Mouse (Mus musculus) MEL (cell line): ENCODE measurements around the gene Ifng. TPM values are rescaled to one million over a fixed set of nuclear protein-coding genes. Genes with fewer than 3 reads are reported as not detected.

Experiments used
- DNase-seq: peaks from one replicate; pipeline ENCODE4 v3.0.0; 2011; ENCODE audit warnings: low read depth, low spot score
- H3K27ac ChIP-seq: 2 replicates; pipeline ENCODE4 v1.5.1; 2012; ENCODE audit warnings: low read depth, mild to moderate bottlenecking, control low read depth, low read length, moderate library complexity; ENCODE audit not compliant: control insufficient read depth
- H3K27me3 ChIP-seq, 2 experiments: fragments of 150-350 bp in 1 of 2; sonication (generic) in 1 of 2; 2 replicates each; pipeline ENCODE4 v1.6.1; 2012; ENCODE audit warnings: low read length in 2 of 2, mild to moderate bottlenecking in 2 of 2, improper control_type of control experiment in 1 of 2, moderate library complexity in 1 of 2; ENCODE audit not compliant: insufficient read depth in 2 of 2, control insufficient read depth in 1 of 2
- H3K36me3 ChIP-seq, 2 experiments: 2 replicates each; pipeline ENCODE4 v1.6.1; 2012 to 2014; ENCODE audit warnings: low read length in 2 of 2, improper control_type of control experiment in 1 of 2, inconsistent platforms in 1 of 2, mild to moderate bottlenecking in 1 of 2; ENCODE audit not compliant: insufficient read depth in 2 of 2, control insufficient read depth in 1 of 2
- H3K4me1 ChIP-seq, 2 experiments: fragments of 150-350 bp in 1 of 2; sonication (generic) in 1 of 2; 2 replicates each; pipeline ENCODE4 v1.6.1; 2012; ENCODE audit warnings: low read length in 2 of 2, improper control_type of control experiment in 1 of 2, mild to moderate bottlenecking in 1 of 2; ENCODE audit not compliant: insufficient read depth in 2 of 2, control insufficient read depth in 1 of 2
- H3K4me3 ChIP-seq, 2 experiments: fragments of 150-350 bp in 1 of 2; sonication (generic) in 1 of 2; 2 replicates each; pipeline ENCODE4 v1.5.1; 2012; ENCODE audit warnings: low read depth in 2 of 2, low read length in 2 of 2, mild to moderate bottlenecking in 2 of 2, moderate library complexity in 2 of 2, control low read depth in 1 of 2, improper control_type of control experiment in 1 of 2; ENCODE audit not compliant: control insufficient read depth in 1 of 2, insufficient read depth in 1 of 2
- H3K79me2 ChIP-seq: 2 replicates; pipeline ENCODE4 v1.6.1; 2012; ENCODE audit warnings: mild to moderate bottlenecking, low read length, moderate library complexity; ENCODE audit not compliant: control insufficient read depth, poor library complexity, insufficient read depth
- H3K9ac ChIP-seq: 2 replicates; pipeline ENCODE4 v1.6.1; 2012; ENCODE audit warnings: low read depth, mild to moderate bottlenecking, control low read depth, low read length, moderate library complexity; ENCODE audit not compliant: control insufficient read depth, poor library complexity, severe bottlenecking
- H3K9me3 ChIP-seq: fragments of 150-350 bp; sonication (generic); replicated peaks from 2 replicates; pipeline ENCODE4 v1.6.1; 2012; ENCODE audit warnings: mild to moderate bottlenecking, low read length, improper control_type of control experiment, moderate library complexity; ENCODE audit not compliant: insufficient read depth
- CHD2 ChIP-seq: IDR thresholded peaks from 2 replicates; pipeline ENCODE4 v1.6.1; 2011; ENCODE audit warnings: low read length, improper control_type of control experiment
- E2F4 ChIP-seq: IDR thresholded peaks from 2 replicates; pipeline ENCODE4 v1.6.1; 2011; ENCODE audit warnings: low read depth, low read length, improper control_type of control experiment, borderline replicate concordance
- ETS1 ChIP-seq: IDR thresholded peaks from 2 replicates; pipeline ENCODE4 v1.6.1; 2012; ENCODE audit warnings: low read depth, mild to moderate bottlenecking, inconsistent platforms, low read length, improper control_type of control experiment, moderate library complexity
- MAZ ChIP-seq: IDR thresholded peaks from 2 replicates; pipeline ENCODE4 v1.6.1; 2012; ENCODE audit warnings: low read depth, mild to moderate bottlenecking, inconsistent platforms, low read length, improper control_type of control experiment
- MYB ChIP-seq: IDR thresholded peaks from 2 replicates; pipeline ENCODE4 v1.6.1; 2011; ENCODE audit warnings: mild to moderate bottlenecking, low read depth, low read length, improper control_type of control experiment
- NELFE ChIP-seq: IDR thresholded peaks from 2 replicates; pipeline ENCODE4 v1.6.1; 2011; ENCODE audit warnings: low read depth, low read length, improper control_type of control experiment
- POLR2AphosphoS2 ChIP-seq: IDR thresholded peaks from 2 replicates; pipeline ENCODE4 v1.6.1; 2011; ENCODE audit warnings: low read length, improper control_type of control experiment
- POLR2AphosphoS5 ChIP-seq: IDR thresholded peaks from 2 replicates; pipeline ENCODE4 v1.6.1; 2012; ENCODE audit warnings: low read depth, borderline replicate concordance, mild to moderate bottlenecking, inconsistent platforms, low read length, moderate library complexity, mixed read lengths
- TCF12 ChIP-seq: IDR thresholded peaks from 2 replicates; pipeline ENCODE4 v1.6.1; 2014; ENCODE audit warnings: low read depth, mild to moderate bottlenecking, inconsistent platforms, low read length, improper control_type of control experiment, moderate library complexity
- polyA plus RNA-seq, 2 experiments: library from polyadenylated mRNA; stranded (reverse) in 1 of 2; unstranded in 1 of 2; fragments of >175 nt in 1 of 2; fragments of >200 nt in 1 of 2; gene quantifications; 2 replicates each; pipeline versions ENCODE4 v1.2.1 to v1.2.4; 2012; ENCODE audit warnings: low replicate concordance in 2 of 2, low read depth in 1 of 2; ENCODE audit not compliant: insufficient read length in 2 of 2, insufficient read depth in 1 of 2, missing spikeins in 1 of 2
- total RNA-seq: library from RNA; depleted of rRNA; stranded (reverse); fragments of 300-350 nt; gene quantifications from 2 replicates; pipeline ENCODE4 v1.2.3, GENCODE M21; 2012; rRNA removed

The Ifng gene
- not detected in 2 replicates for total RNA-seq
- not detected for polyA plus RNA-seq

DNA sequence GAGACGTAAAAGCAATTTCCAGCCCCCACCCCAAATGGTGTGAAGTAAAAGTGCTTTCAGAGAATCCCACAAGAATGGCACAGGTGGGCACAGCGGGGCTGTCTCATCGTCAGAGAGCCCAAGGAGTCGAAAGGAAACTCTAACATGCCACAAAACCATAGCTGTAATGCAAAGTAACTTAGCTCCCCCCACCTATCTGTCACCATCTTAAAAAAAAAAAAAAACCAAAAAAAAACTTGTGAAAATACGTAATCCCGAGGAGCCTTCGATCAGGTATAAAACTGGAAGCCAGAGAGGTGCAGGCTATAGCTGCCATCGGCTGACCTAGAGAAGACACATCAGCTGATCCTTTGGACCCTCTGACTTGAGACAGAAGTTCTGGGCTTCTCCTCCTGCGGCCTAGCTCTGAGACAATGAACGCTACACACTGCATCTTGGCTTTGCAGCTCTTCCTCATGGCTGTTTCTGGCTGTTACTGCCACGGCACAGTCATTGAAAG, at the start of gene Ifng:
Gene Ifng, plus strand, starts transcription at position 305 of the 499 bp plus-strand sequence.
- TF ChIP-seq E2F4: no peak
- TF ChIP-seq CHD2: no peak
- no peaks in the 10 kb centered on the region for H3K36me3 ChIP-seq
- H3K4me1 ChIP-seq: no peaks in the 10 kb centered on the region
- no peak for DNase-seq
- no peaks in the 10 kb centered on the region for H3K79me2 ChIP-seq
- H3K9ac ChIP-seq: no peak within 1 kb of the TSS
- H3K9me3 ChIP-seq: no peaks in the 10 kb centered on the region
- no peak within 1 kb of the TSS for H3K4me3 ChIP-seq
- H3K27ac ChIP-seq: no peak within 1 kb of the TSS
- H3K27me3 ChIP-seq: no peaks in the 10 kb centered on the region

DNA sequence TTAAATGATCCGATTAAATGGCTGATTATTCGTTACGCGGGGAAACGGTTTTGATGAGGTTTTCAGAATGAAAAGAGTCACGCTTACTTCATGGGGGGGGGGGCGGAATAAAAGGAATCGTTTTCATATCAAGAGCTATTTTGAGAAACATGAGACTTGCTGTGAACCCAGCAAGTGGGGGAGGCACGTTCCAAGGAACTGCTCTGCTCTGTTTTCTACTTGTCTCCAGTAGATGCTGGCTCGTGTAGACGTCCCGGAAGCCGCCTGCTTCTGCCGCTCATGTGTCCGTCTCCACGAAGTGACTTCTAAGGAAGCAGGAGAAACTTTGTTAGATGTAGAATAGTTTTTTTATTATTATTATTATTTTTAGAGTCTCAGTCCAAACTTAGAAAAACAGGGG, 40.9 kb upstream of the Ifng start:
- no peaks in the 10 kb centered on the region for H3K27me3 ChIP-seq
- no peak overlapping the region for H3K4me3 ChIP-seq
- H3K9me3 ChIP-seq: no peaks in the 10 kb centered on the region
- no peak overlapping the region for H3K9ac ChIP-seq
- H3K79me2 ChIP-seq: no peaks in the 10 kb centered on the region
- DNase-seq: no peak
- H3K27ac ChIP-seq: no peak overlapping the region
- H3K36me3 ChIP-seq: no peaks in the 10 kb centered on the region
- TF ChIP-seq TCF12 (no peak), POLR2AphosphoS2 (no peak), CHD2 (no peak), POLR2AphosphoS5 (no peak), MAZ (no peak), MYB (no peak)
- no peaks in the 10 kb centered on the region for H3K4me1 ChIP-seq

DNA sequence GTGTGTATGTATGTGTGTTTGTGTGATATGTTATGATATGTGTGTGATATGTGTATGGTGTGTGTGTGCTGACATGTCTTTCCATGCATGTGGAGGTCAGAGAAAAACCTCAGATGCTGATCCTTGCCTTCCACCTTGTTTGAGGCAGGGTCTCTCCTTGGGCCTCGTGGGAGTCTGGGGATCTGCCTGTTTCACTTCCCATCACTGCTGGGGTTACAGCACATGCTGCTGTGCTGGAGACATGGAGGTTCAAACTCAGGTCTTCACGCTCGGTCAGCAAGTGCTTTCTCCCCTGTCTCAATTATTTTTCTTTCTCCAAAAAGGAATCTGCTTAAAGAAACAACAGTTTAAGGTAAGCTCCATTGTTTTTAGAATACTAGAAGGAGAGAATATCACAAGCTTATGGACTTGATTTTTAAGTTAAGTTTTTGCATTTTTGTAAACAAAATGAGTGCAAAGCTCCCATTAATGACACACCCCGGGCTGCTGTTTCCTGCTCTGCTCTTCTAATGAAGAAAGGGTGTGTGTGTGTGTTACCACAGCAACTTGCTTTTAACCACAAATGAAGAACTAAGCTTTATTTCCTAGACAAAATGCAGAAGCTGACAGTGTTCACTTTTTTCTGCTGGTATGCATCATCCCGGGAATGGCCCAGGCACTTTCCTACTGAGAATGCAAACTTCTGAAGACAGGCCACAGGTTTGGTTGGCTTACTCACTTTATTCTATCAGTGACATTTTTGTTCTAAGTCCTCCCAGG, 34.2 kb upstream of the Ifng start:
- no peaks in the 10 kb centered on the region for H3K36me3 ChIP-seq
- H3K27me3 ChIP-seq: no peaks in the 10 kb centered on the region
- H3K27ac ChIP-seq: no peak overlapping the region
- H3K4me1 ChIP-seq: no peaks in the 10 kb centered on the region
- H3K9me3 ChIP-seq: no peaks in the 10 kb centered on the region
- no peak for TF ChIP-seq ETS1
- TF ChIP-seq NELFE: no peak
- H3K4me3 ChIP-seq: no peak overlapping the region
- no peaks in the 10 kb centered on the region for H3K79me2 ChIP-seq
- no peak overlapping the region for H3K9ac ChIP-seq
- DNase-seq: no peak
